ENCODE assay signal across 8 mouse cellular contexts in genomic region chr11:117395228-117395627, GRCm38 (mm10).
DNase-seq lines count a peak whose midpoint lies in the region; ATAC-seq and TF ChIP-seq lines count a peak whose summit lies in the region.
"Had no signal": no experiment of that assay in that cellular context is flagged by ENCODE, and none has a peak within 500 bp of the region (broad histone marks: within the 10 kb centered on the region; RNA-seq: fewer than 3 reads in every experiment).

No protein-coding gene starts in this region.

- H3K4me3 ChIP-seq in lung, embryonic 14.5 days (ENCODE audit: low read depth, low read length) = peak overlapping the region; percentile 4; the same call in 1 of the 2 replicates
- no peak overlapping the region for H3K4me3 ChIP-seq in forebrain, embryonic 11.5 days (ENCODE audit: low read depth, low read length)
- no peak overlapping the region for H3K4me3 ChIP-seq in intestine, embryonic 15.5 days (replicated peaks)

- H3K27ac ChIP-seq in lung, embryonic 14.5 days (ENCODE audit: low read depth) = no peak overlapping the region
- H3K27ac ChIP-seq in forebrain, embryonic 11.5 days (ENCODE audit: low read depth, low read length) = no peak overlapping the region; the same call in 1 of the 2 replicates
- no peak overlapping the region for H3K27ac ChIP-seq in intestine, embryonic 15.5 days

- H3K36me3 ChIP-seq in lung, embryonic 14.5 days (ENCODE audit: insufficient read depth) = no peaks in the 10 kb centered on the region
- H3K36me3 ChIP-seq in forebrain, embryonic 11.5 days (ENCODE audit: control insufficient read depth, insufficient read depth, low read length) = no peaks in the 10 kb centered on the region
- H3K36me3 ChIP-seq in intestine, embryonic 15.5 days = no peaks in the 10 kb centered on the region

- H3K27me3 ChIP-seq in lung, embryonic 14.5 days (ENCODE audit: insufficient read depth, low read length) = peaks cover 34% of the 10 kb centered on the region
- no peaks in the 10 kb centered on the region; the same call in 1 of the 2 replicates for H3K27me3 ChIP-seq in forebrain, embryonic 11.5 days (ENCODE audit: control insufficient read depth, insufficient read depth, low read length)
- peaks cover 20% of the 10 kb centered on the region for H3K27me3 ChIP-seq in intestine, embryonic 15.5 days (replicated peaks)

- peak overlapping the region; percentile 49; the same call in 1 of the 2 replicates for H3K4me2 ChIP-seq in lung, embryonic 14.5 days
- H3K4me2 ChIP-seq in forebrain, embryonic 11.5 days (ENCODE audit: low read depth, low read length, severe bottlenecking) = peak overlapping the region; percentile 81
- peak overlapping the region; percentile 51 for H3K4me2 ChIP-seq in intestine, embryonic 15.5 days (replicated peaks)

- WGBS in lung, embryonic 14.5 days = 3% methylated on average over 9 of the region's 9 CpGs
- 3% methylated on average over 9 of the region's 9 CpGs for whole genome bisulfite sequencing in forebrain, embryonic 11.5 days
- WGBS in intestine, embryonic 15.5 days = 10% methylated on average over 9 of the region's 9 CpGs

- H3K4me1 ChIP-seq in lung, embryonic 14.5 days (ENCODE audit: insufficient read depth) = peaks cover 5% of the 10 kb centered on the region
- peaks cover 21% of the 10 kb centered on the region for H3K4me1 ChIP-seq in forebrain, embryonic 11.5 days (replicated peaks; ENCODE audit: control insufficient read depth, insufficient read depth, low read length)
- H3K4me1 ChIP-seq in intestine, embryonic 15.5 days (replicated peaks) = peaks cover 22% of the 10 kb centered on the region

- DNase-seq in lung, embryonic 14.5 days = no peak
- no peak for DNase-seq in lung, postnatal 14 days
- DNase-seq in forebrain, embryonic 11.5 days (ENCODE audit: low spot score) = no peak
- DNase-seq in retina, embryonic 14.5 days (ENCODE audit: low spot score) = peak; percentile 56
- DNase-seq in gastrocnemius, postnatal 4 days (ENCODE audit: low spot score in 2 of 2) = no peak
- DNase-seq: heart, postnatal 4 days had no signal

- no peaks in the 10 kb centered on the region for H3K9me3 ChIP-seq in lung, embryonic 14.5 days (ENCODE audit: low read depth, low read length)
- no peaks in the 10 kb centered on the region for H3K9me3 ChIP-seq in forebrain, embryonic 11.5 days (ENCODE audit: control insufficient read depth, low read length)
- no peaks in the 10 kb centered on the region for H3K9me3 ChIP-seq in intestine, embryonic 15.5 days

- peak overlapping the region; percentile 3; the same call in 1 of the 2 replicates for H3K9ac ChIP-seq in lung, embryonic 14.5 days
- H3K9ac ChIP-seq in forebrain, embryonic 11.5 days (ENCODE audit: low read length) = peak overlapping the region; percentile 24
- no peak overlapping the region for H3K9ac ChIP-seq in intestine, embryonic 15.5 days

- no peak; the same call in 1 of the 2 replicates for ATAC-seq in lung, embryonic 14.5 days (ENCODE audit: insufficient read depth)
- no peak for ATAC-seq in forebrain, embryonic 11.5 days (replicated peaks; ENCODE audit: low FRiP score)
- no peak for ATAC-seq in intestine, embryonic 15.5 days
- no peak for ATAC-seq in monocyte, adult 5-6 weeks (replicated peaks; ENCODE audit: insufficient number of reproducible peaks, low FRiP score, low TSS enrichment, poor library complexity, severe bottlenecking)

- TF ChIP-seq CTCF in lung, embryonic 14.5 days (IDR thresholded peaks at IDR 0.05; ENCODE audit: low read depth) = no peak
